Mouse (Mus musculus) kidney, embryonic 14.5 days (tissue): Measurements from ENCODE around the gene Dnase2a. TPM values are rescaled to one million over a fixed set of nuclear protein-coding genes. Genes with fewer than 3 reads are reported as not detected.
A peak's percentile ranks its signal among the peaks of the same experiment; 100 is the strongest.

Source experiments
- ATAC-seq: fragments of 200-750 bp; cut with Nextera tagmentation; 2 replicates; pipeline ENCODE4 v1.8.0; 2017; ENCODE audit warnings: moderate number of reproducible peaks, mild to moderate bottlenecking, moderate TSS enrichment, moderate library complexity; ENCODE audit not compliant: low FRiP score, low TSS enrichment
- H3K27ac ChIP-seq: fragments of 300-500 bp; sonication (generic); 2 replicates; pipeline ENCODE4 v1.5.1; 2014; ENCODE audit warnings: low read depth, mild to moderate bottlenecking, low read length, moderate library complexity, mixed read lengths
- H3K27me3 ChIP-seq: fragments of 300-500 bp; sonication (generic); 2 replicates; pipeline ENCODE4 v1.6.1; 2014; ENCODE audit warnings: mild to moderate bottlenecking, low read length; ENCODE audit not compliant: control insufficient read depth, insufficient read depth
- H3K36me3 ChIP-seq: fragments of 300-500 bp; sonication (generic); 2 replicates; pipeline ENCODE4 v1.6.1; 2014; ENCODE audit warnings: low read length, mixed read lengths; ENCODE audit not compliant: control insufficient read depth, insufficient read depth
- H3K4me1 ChIP-seq: fragments of 300-500 bp; sonication (generic); 2 replicates; pipeline ENCODE4 v1.6.1; 2014; ENCODE audit warnings: low read length, mixed read lengths; ENCODE audit not compliant: control insufficient read depth, insufficient read depth
- H3K4me2 ChIP-seq: fragments of 300-500 bp; sonication (generic); replicated peaks from 2 replicates; pipeline ENCODE4 v1.6.1; 2014; ENCODE audit warnings: low read depth, mild to moderate bottlenecking, low read length
- H3K4me3 ChIP-seq: fragments of 300-500 bp; sonication (generic); 2 replicates; pipeline ENCODE4 v1.5.1; 2014; ENCODE audit warnings: mild to moderate bottlenecking, low read length
- H3K9ac ChIP-seq: fragments of 300-500 bp; sonication (generic); 2 replicates; pipeline ENCODE4 v1.6.1; 2014; ENCODE audit warnings: low read depth, mild to moderate bottlenecking, low read length, moderate library complexity
- H3K9me3 ChIP-seq: fragments of 300-500 bp; sonication (generic); 2 replicates; pipeline ENCODE4 v1.6.1; 2016; ENCODE audit warnings: low read length; ENCODE audit not compliant: control insufficient read depth
- WGBS: fragments of 180-500 bp; shearing (Covaris S2); extraction: QIAGEN DNeasy Blood & Tissue Kit; methylation state at CpG from one replicate; pipeline ENCODE4 v1.1.7; 2014; 5-methylcytosine and 5-hydroxymethylcytosine counted together
- polyA plus RNA-seq: library from polyadenylated mRNA; unstranded; fragments of >200 nt; fragmentation: Nextera tagmentation; extraction: Ambion mirVana; gene quantifications from 2 replicates; pipeline ENCODE4 v1.2.1, GENCODE M21; 2014

The Dnase2a gene
- polyA plus RNA-seq, 1 experiment from 2014 or later: 10.8 TPM

DNA sequence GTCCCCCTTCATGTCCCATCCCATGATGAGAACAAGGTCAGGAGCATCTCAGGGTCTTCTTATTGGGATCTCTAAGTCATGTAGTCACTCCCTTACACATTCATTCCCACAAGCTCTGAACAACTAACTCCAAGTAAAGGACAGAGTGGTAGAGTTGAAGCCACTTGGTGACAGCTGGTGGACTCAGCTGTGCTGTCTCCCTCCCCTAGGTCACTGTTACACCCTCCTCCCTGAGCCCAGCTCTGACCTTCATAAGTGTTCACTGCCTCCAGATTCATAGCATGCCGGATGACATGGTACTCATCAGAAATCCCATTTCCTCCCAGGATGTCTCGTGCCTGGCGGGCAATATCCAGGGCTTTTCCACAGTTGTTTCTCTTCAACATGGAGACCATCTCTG, 20.1 kb upstream of the Dnase2a start:
- H3K36me3 ChIP-seq: peaks cover 30% of the 10 kb centered on the region
- H3K4me3 ChIP-seq: no peak overlapping the region
- WGBS: 93% methylated on average over 3 of the region's 3 CpGs
- no peak overlapping the region for H3K4me2 ChIP-seq
- no peak overlapping the region for H3K27ac ChIP-seq
- H3K9ac ChIP-seq: no peak overlapping the region
- no peaks in the 10 kb centered on the region for H3K27me3 ChIP-seq
- no peaks in the 10 kb centered on the region for H3K9me3 ChIP-seq
- ATAC-seq: no peak
- peaks cover 9% of the 10 kb centered on the region for H3K4me1 ChIP-seq

DNA sequence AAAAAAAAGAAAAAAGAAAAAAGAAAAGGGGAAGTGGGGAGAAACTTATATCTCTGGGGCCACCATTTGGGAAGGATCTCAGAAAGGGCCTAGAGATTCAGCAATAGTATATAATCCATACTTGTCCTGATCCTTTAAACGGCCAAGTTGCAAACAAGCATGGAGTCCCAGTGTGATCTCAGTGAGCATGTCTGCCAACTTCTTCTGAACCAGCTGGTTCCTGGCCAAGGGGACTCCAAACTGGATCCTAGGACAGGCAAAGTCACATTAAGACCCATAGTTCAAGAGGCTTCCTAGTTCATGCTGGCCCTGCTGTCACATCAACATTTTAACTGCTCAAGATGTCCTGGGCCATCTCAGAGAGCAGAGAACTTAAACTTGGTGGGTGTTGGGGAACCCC, 19.2 kb upstream of the Dnase2a start:
- WGBS: 95% methylated on average over 1 of the region's 1 CpGs
- Histone ChIP-seq H3K4me1 (peaks cover 10% of the 10 kb centered on the region), H3K4me2 (no peak overlapping the region), H3K27me3 (no peaks in the 10 kb centered on the region), H3K4me3 (no peak overlapping the region), H3K9ac (no peak overlapping the region), H3K27ac (no peak overlapping the region), H3K36me3 (peaks cover 30% of the 10 kb centered on the region), H3K9me3 (no peaks in the 10 kb centered on the region)
- no peak for ATAC-seq

DNA sequence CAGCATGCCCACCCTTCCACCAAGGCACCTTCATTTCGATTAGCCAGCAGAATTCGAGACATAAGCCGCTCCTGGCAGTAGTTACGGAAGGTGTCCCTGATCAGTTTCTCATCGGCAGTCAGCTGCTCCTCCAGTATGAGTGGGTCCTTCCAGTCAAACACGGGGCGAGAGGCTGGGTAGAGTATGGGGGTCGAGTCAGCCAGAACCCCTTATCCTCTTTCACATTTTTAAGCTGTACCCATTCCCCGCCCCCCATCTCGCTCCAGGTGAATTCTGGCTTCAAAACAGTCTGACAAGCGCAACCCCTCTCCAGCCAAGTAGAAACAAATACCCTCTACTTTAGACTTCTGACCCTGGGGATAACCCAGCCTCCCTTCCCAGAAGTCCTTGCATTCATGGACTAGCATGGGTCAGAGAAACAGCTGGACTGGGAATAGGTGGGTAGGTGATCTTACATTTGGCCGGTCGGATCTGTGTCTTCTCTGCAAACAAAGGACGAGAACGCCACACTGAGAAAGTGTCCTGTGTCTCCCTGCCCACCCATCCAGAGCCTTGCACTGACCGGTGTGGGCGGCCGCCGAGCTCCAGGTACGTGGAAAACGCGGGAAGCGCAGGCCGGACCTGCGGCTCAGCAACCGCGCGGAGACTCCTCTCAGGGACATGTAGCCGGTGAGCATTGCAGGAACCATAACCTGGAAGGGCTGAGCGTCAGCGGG, 15.2 kb upstream of the Dnase2a start:
- no peaks in the 10 kb centered on the region for H3K9me3 ChIP-seq
- H3K4me2 ChIP-seq: peak overlapping the region; percentile 85
- H3K36me3 ChIP-seq: peaks cover 11% of the 10 kb centered on the region
- peak overlapping the region; percentile 77 for H3K4me3 ChIP-seq
- WGBS: 7% methylated on average over 31 of the region's 31 CpGs
- H3K27me3 ChIP-seq: no peaks in the 10 kb centered on the region
- peak overlapping the region; percentile 75 for H3K9ac ChIP-seq
- peak; percentile 64 for ATAC-seq
- peaks cover 13% of the 10 kb centered on the region for H3K4me1 ChIP-seq
- H3K27ac ChIP-seq: peak overlapping the region; percentile 37; the same call in 1 of the 2 replicates

DNA sequence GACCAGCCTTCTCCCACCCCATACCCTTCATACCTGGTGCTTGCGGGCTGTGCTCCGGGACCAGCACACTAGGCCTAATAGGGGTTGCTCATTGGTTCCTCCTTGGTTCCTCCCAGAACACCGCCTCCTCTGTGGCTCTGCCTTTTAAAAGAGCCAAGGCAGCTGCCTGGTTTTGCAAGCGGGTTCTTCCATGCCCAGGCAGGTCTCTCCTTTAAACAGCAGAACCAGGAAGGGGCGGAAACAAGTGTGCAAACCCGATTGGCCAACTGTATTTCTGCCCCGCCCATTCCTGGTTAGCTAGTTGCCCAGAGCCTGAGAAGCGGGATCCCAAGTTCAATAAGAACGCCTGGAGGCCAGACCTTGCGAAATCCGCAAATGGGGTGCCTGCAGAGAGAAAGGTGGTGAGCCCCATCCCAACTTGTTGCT, 14.6 kb upstream of the Dnase2a start, which contains the start of gene Gcdh:
TSS of gene Gcdh (minus strand) at position 213 of the 426 bp plus-strand sequence.
- WGBS: under 1% methylated on average over 11 of the region's 11 CpGs
- Histone ChIP-seq H3K9me3 (no peaks in the 10 kb centered on the region), H3K9ac (peak within 1 kb of the TSS; percentile 75), H3K27ac (peak within 1 kb of the TSS; percentile 37; the same call in 1 of the 2 replicates), H3K36me3 (peaks cover 6% of the 10 kb centered on the region), H3K4me1 (peaks cover 13% of the 10 kb centered on the region), H3K4me3 (peak within 1 kb of the TSS; percentile 77), H3K27me3 (no peaks in the 10 kb centered on the region), H3K4me2 (peak within 1 kb of the TSS; percentile 85)
- peak; percentile 98 for ATAC-seq

DNA sequence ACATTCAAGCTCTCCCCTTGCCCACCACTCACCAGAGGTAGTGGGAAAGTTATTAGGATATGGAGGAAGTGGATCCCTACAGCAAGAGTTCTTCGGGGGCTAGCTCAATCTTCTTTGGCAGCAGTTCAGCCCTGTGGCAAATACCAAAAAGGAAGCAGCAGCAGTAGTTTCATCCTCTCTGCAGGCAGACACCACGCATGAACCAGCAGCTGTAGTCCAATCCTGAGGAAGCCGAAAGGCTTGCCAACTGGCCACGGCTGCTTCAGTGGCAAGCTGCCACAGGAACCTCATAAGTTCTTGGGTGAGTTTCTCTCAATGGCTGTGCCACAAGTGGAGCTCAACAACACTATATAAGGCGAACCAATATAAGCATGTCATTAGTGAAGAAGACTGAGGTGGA, 12.4 kb upstream of the Dnase2a start:
- peaks cover 13% of the 10 kb centered on the region for H3K4me1 ChIP-seq
- peaks cover 4% of the 10 kb centered on the region for H3K36me3 ChIP-seq
- H3K4me2 ChIP-seq: no peak overlapping the region
- H3K27me3 ChIP-seq: no peaks in the 10 kb centered on the region
- H3K27ac ChIP-seq: no peak overlapping the region
- H3K4me3 ChIP-seq: no peak overlapping the region
- no peak overlapping the region for H3K9ac ChIP-seq
- no peak for ATAC-seq
- H3K9me3 ChIP-seq: no peaks in the 10 kb centered on the region
- 86% methylated on average over 5 of the region's 5 CpGs for WGBS

DNA sequence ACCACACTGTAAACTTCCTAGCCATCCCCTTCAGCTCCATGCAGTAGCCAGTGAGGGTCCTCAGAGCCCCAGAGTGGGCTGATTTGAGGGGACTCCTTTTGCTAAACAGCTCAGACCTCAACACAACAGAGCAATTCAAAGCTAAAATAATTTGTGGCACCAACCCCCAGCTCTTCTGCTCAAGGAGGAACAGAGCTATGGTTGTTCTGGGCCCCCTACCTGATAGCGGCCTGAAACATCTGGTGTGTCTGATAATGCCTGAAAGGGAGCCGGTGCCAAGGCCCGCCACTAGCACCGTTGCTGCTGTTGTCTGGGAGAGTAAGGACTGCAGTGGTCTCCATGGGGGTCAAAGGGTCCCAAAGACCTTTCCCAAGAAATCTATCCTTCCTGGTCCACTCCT, 7.3 kb upstream of the Dnase2a start:
- H3K9ac ChIP-seq: no peak overlapping the region
- ATAC-seq: no peak
- no peak overlapping the region for H3K4me2 ChIP-seq
- peaks cover 4% of the 10 kb centered on the region; the same call in 1 of the 2 replicates for H3K27me3 ChIP-seq
- H3K27ac ChIP-seq: no peak overlapping the region
- no peaks in the 10 kb centered on the region for H3K4me1 ChIP-seq
- WGBS: 74% methylated on average over 4 of the region's 4 CpGs
- no peak overlapping the region for H3K4me3 ChIP-seq
- H3K36me3 ChIP-seq: no peaks in the 10 kb centered on the region
- no peaks in the 10 kb centered on the region for H3K9me3 ChIP-seq

DNA sequence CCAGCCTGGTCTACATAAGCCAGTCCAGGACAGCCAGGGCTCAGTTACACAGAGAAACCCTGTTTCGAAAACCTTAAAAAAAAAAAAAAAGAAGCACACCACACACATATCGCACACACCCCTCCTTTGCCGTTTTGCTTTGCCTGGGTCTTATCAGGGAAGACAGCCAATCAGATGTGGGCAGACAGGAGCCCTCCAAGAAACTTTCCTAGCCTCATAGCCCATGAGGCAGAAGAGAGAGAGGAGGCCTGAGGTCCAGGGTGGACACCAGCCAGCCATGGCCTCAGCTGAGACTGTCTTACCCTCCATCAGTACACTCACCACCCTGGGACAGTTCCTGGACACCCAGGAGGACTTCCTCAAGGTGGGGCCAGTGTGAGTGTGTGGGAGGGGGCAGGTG, 6.6 kb upstream of the Dnase2a start, which contains the start of gene Klf1:
TSS of gene Klf1 (plus strand) at position 177 of the 400 bp plus-strand sequence.
- Histone ChIP-seq H3K9me3 (no peaks in the 10 kb centered on the region), H3K4me3 (peak within 1 kb of the TSS; percentile 61), H3K4me1 (no peaks in the 10 kb centered on the region), H3K9ac (peak within 1 kb of the TSS; percentile 73), H3K27ac (no peak within 1 kb of the TSS), H3K27me3 (peaks cover 4% of the 10 kb centered on the region; the same call in 1 of the 2 replicates), H3K36me3 (no peaks in the 10 kb centered on the region), H3K4me2 (peak within 1 kb of the TSS; percentile 97)
- 76% methylated on average over 3 of the region's 3 CpGs for WGBS
- ATAC-seq: no peak

DNA sequence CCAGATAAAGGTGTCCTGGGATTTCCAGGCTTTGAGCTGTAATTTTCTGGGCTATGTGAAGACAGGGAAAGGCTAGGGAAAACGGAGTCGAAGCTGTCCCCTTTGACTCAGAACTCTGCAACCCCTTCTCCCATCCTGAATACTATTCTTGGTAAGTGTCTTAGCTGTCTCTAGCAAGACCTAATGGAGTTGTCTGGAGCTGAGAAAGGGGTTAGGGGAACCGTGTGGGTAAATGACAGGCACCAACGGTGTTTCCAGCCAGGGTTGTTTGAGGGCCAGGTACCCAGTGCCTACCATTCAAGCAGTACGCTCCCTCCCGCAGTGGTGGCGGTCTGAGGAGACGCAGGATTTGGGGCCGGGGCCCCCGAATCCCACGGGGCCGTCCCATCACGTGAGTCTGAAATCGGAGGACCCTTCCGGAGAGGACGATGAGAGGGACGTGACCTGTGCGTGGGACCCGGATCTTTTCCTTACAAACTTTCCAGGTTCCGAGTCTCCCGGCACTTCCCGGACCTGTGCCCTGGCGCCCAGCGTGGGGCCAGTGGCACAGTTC, 5.9 kb upstream of the Dnase2a start:
- WGBS: 4% methylated on average over 24 of the region's 24 CpGs
- no peaks in the 10 kb centered on the region for H3K9me3 ChIP-seq
- H3K4me1 ChIP-seq: no peaks in the 10 kb centered on the region
- H3K27me3 ChIP-seq: peaks cover 4% of the 10 kb centered on the region; the same call in 1 of the 2 replicates
- H3K9ac ChIP-seq: peak overlapping the region; percentile 73
- peak overlapping the region; percentile 97 for H3K4me2 ChIP-seq
- peak overlapping the region; percentile 61 for H3K4me3 ChIP-seq
- H3K27ac ChIP-seq: no peak overlapping the region
- peak; percentile 18; the same call in 1 of the 2 replicates for ATAC-seq
- H3K36me3 ChIP-seq: no peaks in the 10 kb centered on the region
